Mouse (Mus musculus): ENCODE measurements around the gene Nell2. TPM values are rescaled to one million over a fixed set of nuclear protein-coding genes. Genes with fewer than 3 reads are reported as not detected.
A peak's percentile ranks its signal among the peaks of the same experiment; 100 is the strongest.

Nell2 gene
- polyA plus RNA-seq, 1 experiment from 2014 or later: 0.76 TPM

DNA sequence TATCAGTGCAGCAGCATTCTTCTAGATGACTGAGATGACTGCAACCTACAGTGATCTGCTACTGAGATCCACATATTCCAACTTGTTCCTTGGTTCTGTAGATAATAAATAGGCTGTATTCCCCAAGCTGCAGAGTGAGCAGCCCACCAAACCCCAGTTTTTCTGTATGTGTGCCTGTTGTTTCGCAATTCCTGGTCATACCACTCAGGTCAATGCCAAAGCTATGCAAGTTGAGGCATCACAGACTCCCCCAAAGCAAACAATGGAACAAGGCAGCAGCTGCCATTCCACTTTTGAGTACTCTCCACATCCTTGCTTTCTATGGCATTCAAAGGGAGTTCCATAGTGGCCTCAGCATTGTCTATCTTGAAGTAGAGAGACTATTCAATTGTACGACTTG is 383.2 kb downstream of the Nell2 start:
- TF ChIP-seq CTCF (IDR thresholded peaks at IDR 0.05): no peak
- POLR2A ChIA-PET: no interaction called here
- in situ Hi-C loops (cut with MboI; ENCODE audit: low pct_unique_long_range_greater_than_20kb): no loop called here
- ATAC-seq (no peak), DNase-seq (ENCODE audit: low read depth, low spot score) (no peak)
- H3K27me3 ChIP-seq: no peaks in the 10 kb centered on the region
- CTCF ChIA-PET: no interaction called here

DNA sequence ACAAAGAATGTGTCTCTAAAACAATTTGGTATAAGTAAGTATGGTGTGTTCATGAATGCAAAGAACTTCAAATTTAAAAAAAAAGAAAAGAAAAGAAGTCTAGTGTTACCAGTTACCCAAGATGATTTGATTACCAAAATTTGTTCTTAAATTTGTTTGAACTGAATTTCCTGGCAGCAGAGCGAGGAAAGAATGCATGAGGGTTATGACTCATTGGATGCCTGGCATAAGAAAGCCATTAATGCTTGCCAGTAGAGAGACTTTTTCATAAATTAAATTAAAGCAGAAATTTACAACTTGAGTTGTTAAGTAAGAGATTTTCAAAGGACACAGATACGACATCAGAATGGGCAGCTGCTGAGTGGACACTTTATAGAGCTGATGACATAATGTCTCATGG is 384.2 kb downstream of the Nell2 start:
- DNase-seq (ENCODE audit: low read depth, low spot score) (peak; percentile 43), ATAC-seq (peak; percentile 66)
- ChIA-PET CTCF (no interaction called here), POLR2A (interaction anchor here (0.6 kb wide), 1 partner anchor 687 kb away, joined by 4 read pairs; no protein-coding TSS in a partner anchor)
- no peak for TF ChIP-seq CTCF (IDR thresholded peaks at IDR 0.05)
- in situ Hi-C loops (cut with MboI; ENCODE audit: low pct_unique_long_range_greater_than_20kb): no loop called here
- no peaks in the 10 kb centered on the region for H3K27me3 ChIP-seq

DNA sequence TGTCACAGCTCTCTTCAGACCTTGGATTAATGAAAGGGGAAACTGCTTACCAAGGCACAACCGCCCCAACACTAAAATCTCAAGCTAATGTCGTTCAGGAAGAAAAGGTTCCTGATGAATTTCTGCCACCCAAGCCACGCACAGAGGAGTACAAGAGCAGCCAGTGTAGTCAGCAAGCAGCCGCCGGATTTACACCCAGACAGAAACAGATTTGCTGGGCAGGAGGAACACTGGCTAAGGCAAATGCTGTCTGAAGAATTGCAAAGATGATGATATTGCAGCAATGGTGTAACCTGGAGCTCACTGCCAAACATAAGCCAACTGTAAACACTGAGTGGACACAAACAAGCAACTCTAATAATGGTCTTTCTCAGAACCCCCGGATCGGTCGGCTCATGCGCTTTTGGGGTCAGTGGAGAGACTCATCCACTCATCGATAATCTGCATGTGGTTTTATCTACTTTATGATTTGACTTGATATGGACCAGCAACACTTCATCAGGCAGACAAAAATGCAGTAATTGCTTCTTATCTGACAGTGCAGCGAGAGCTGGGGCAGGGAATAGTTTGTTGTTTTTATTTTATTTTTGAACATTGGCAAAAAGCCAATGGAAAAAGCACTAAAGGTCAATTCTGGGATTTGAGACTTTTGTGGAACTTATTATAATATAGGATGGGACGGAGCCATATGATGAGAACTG is 389.5 kb downstream of the Nell2 start:
- ChIA-PET CTCF (no interaction called here), POLR2A (no interaction called here)
- DNase-seq (ENCODE audit: low read depth, low spot score) (no peak), ATAC-seq (no peak)
- no peak for TF ChIP-seq CTCF (IDR thresholded peaks at IDR 0.05)
- no peaks in the 10 kb centered on the region for H3K27me3 ChIP-seq
- in situ Hi-C loops (cut with MboI; ENCODE audit: low pct_unique_long_range_greater_than_20kb): no loop called here

DNA sequence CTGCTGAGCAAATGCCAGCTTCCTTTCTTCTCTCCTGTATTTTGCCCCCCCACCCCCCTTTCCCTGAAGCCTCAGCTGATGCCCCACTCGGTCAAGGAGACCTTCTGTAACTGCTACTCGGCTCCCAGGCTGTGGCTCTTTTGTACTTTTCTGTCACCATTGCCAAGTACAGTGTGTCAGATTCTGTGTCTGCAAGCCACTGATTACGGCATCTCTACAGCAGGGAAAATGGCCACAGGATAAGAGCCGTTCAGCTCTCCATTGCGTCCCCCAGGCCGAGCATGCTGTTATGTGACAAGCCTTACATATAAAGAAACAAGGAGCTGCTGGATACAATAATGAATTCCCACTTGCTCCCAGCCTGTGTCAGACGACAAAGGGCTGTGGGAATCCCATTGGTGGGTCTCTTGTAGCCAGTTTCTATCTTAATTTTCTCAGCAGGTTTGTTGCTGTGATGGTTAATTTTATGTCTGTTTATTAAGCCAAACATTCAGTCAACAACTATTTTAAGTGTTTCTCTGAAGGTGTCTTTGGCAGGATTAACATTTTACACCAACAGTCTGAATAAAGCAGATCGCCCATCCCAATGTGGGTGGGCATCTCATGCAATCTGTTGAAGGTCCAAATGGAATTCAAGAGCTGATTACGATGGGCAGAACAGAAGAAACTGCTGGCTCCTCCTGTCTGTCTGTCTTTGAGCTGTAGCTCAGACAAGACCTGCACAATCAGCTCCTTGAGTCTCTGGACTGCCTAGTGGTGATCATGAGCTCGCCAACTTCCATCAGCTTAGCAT is 391.1 kb downstream of the Nell2 start:
- in situ Hi-C loops (cut with MboI; ENCODE audit: low pct_unique_long_range_greater_than_20kb): no loop called here
- DNase-seq (ENCODE audit: low read depth, low spot score) (no peak), ATAC-seq (no peak)
- H3K27me3 ChIP-seq: no peaks in the 10 kb centered on the region
- POLR2A ChIA-PET: no interaction called here
- CTCF ChIA-PET: interaction anchor here (0.9 kb wide), 1 partner anchor 15 kb away, joined by 3 read pairs; no protein-coding TSS in a partner anchor
- TF ChIP-seq CTCF (IDR thresholded peaks at IDR 0.05): no peak

DNA sequence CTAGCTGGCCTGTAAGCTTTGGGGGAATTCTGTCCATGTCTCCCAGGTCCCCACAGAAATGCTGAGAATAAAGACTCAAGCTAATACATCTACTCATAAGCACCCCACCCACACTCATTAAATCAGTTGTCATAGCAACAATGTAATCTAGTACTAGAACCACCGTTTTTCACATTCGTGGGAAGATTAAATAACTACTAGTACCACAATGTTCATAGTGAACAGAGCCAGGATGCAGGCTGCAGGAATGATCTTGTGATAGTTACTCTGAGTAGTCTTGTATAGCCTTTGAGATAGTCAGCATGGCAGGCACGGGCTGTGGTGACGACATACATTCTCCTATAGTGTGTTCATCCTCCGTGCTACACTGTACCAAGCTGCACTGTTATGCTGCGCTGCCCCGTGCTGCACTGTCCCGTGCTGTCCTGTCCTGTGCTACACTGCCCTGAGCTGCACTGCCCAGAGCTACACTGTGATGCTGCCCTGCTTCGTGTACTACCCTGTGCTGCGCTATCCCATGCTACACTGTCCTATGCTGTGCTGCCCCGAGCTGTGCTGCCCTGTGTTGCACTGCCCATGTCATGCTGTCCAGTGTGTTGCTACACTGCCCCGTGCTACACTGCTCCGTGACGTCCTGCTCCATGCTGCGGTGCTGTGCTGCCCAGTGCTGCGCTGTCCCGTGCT is 392.3 kb downstream of the Nell2 start:
- ChIA-PET CTCF (interaction anchor here (0.9 kb wide), 1 partner anchor 14 kb away, joined by 3 read pairs; no protein-coding TSS in a partner anchor), POLR2A (no interaction called here)
- H3K27me3 ChIP-seq: no peaks in the 10 kb centered on the region
- TF ChIP-seq CTCF (IDR thresholded peaks at IDR 0.05): no peak
- DNase-seq (ENCODE audit: low read depth, low spot score): no peak
- no peak for ATAC-seq
- in situ Hi-C loops (cut with MboI; ENCODE audit: low pct_unique_long_range_greater_than_20kb): no loop called here

DNA sequence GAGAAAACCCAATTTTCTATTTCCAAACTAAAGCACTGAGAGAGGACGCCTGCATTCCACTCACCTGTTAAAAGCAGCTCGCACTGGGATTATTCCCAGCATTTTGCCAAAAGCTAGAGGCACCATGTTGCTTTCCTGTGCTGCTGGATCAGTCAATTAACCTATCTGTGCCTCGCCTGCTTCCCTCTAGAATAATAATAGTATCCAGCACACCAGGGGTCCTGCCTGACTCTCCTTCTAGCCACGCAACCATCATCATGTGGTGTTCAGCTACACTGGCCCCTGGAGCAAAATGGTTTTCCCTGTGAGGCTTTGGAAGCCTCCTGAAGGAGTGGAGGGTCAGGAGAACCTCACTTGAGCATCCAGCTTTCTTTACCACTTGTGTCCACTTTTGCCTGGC is 397.0 kb downstream of the Nell2 start:
- ATAC-seq (no peak), DNase-seq (ENCODE audit: low read depth, low spot score) (no peak)
- H3K27me3 ChIP-seq: no peaks in the 10 kb centered on the region
- no peak for TF ChIP-seq CTCF (IDR thresholded peaks at IDR 0.05)
- in situ Hi-C loops (cut with MboI; ENCODE audit: low pct_unique_long_range_greater_than_20kb): no loop called here
- ChIA-PET CTCF (interaction anchor here (0.6 kb wide), 1 partner anchor 14 kb away, joined by 3 read pairs; no protein-coding TSS in a partner anchor), POLR2A (interaction anchor here (0.5 kb wide), 1 partner anchor 1383 kb away, joined by 3 read pairs; no protein-coding TSS in a partner anchor)

DNA sequence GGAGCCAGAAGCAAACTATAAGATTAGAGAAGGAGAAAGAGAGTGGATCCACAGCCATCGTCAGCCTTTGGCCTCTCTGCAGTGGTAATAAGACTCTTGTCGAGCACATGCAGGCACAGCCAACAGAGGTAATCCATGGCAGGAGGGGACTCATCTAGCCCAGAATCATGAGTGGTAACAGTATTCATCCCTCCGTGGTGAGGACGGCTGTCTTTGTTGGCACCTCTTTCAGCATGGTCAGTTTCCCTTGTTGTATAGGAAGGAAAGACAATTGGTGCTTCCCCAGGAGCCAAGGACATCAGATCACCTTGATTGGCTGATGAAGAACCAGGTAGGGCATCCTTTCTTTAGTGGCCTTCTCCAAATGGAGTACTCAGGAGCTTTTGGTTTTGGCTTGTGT is 419.7 kb downstream of the Nell2 start:
- ChIA-PET POLR2A (interaction anchor here (0.6 kb wide), 1 partner anchor 40 kb away, joined by 3 read pairs; no protein-coding TSS in a partner anchor), CTCF (interaction anchor here (3.0 kb wide), 1 partner anchor 15 kb away, joined by 8 read pairs; no protein-coding TSS in a partner anchor)
- in situ Hi-C loops (cut with MboI; ENCODE audit: low pct_unique_long_range_greater_than_20kb): no loop called here
- no peak for ATAC-seq
- DNase-seq (ENCODE audit: low read depth, low spot score): no peak
- H3K27me3 ChIP-seq: no peaks in the 10 kb centered on the region
- TF ChIP-seq CTCF (IDR thresholded peaks at IDR 0.05): no peak

DNA sequence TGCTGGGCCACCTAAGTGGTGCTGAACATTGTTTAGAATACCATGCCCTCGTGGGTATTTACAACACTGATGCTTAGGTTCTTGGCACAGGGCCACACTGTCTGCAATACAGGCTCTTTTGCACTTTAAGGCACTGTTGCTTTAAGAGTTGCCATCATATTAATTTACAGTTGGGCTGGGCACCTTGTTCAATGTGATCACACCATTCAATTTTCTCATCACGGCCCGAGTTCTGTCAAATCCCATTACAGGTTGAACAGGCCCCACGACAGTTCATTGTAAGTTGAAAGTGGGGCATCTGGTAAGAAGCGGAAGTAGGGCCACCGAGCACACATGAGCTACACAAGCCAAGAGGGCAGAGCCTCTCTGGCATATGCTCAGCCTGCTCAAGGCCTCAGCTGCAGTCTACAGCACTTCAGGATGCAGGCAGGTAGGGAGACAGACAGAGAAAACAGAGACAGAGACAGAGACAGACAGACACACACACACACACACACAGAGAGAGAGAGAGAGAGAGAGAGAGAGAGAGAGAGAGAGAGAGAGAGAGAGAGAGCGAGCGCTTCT is 421.0 kb downstream of the Nell2 start:
- POLR2A ChIA-PET: no interaction called here
- DNase-seq (ENCODE audit: low read depth, low spot score) (no peak), ATAC-seq (no peak)
- no peaks in the 10 kb centered on the region for H3K27me3 ChIP-seq
- no peak for TF ChIP-seq CTCF (IDR thresholded peaks at IDR 0.05)
- in situ Hi-C loops (cut with MboI; ENCODE audit: low pct_unique_long_range_greater_than_20kb): no loop called here
- CTCF ChIA-PET: no interaction called here

DNA sequence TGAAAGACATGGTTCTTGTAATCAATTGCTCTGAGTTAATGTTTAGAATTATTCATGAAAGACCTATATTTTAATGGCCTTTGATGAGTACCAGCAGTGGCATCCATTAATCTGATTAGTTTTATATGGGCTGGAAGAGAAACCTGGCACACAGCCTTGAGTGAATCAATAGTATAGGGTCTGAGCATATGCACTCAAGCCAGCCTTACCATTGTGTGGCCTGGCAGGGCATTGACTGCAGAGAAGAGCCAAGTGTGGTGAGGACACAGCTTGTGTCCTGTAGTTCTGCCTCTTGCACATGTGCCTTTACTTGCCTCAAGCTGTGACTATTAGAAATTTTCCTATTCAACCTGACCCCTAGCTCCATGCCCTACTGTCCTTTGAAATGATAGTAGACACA is 426.8 kb downstream of the Nell2 start:
- TF ChIP-seq CTCF (IDR thresholded peaks at IDR 0.05): no peak
- no peaks in the 10 kb centered on the region for H3K27me3 ChIP-seq
- in situ Hi-C loops (cut with MboI; ENCODE audit: low pct_unique_long_range_greater_than_20kb): no loop called here
- CTCF ChIA-PET: no interaction called here
- POLR2A ChIA-PET: no interaction called here
- DNase-seq (ENCODE audit: low read depth, low spot score) (no peak), ATAC-seq (no peak)

DNA sequence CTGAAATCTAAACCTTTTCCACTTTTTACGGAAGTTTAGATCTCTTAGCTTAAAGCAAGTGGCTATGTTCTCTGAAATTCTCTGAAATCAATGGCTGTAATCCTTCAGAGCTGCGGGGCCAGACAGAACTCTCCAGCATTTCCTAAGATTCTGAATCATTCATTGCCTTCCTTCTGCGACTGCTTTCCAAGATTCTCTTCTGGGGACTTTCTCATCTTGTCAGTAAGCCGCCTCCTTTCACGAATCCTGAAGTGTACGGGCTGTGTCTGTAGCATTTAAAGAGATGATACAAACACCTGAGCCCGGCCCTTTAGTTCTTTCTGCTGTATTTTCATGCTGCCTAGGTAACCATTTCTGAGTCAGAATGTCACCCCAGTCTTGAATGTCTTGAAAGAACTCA is 428.2 kb downstream of the Nell2 start:
- in situ Hi-C loops (cut with MboI; ENCODE audit: low pct_unique_long_range_greater_than_20kb): no loop called here
- ChIA-PET CTCF (no interaction called here), POLR2A (no interaction called here)
- ATAC-seq: no peak
- DNase-seq (ENCODE audit: low read depth, low spot score): no peak
- H3K27me3 ChIP-seq: no peaks in the 10 kb centered on the region
- TF ChIP-seq CTCF (IDR thresholded peaks at IDR 0.05): no peak

Data from Patski (cell line).